Mouse (Mus musculus): Measurements from ENCODE around the gene Hivep2. TPM values are rescaled to one million over a fixed set of nuclear protein-coding genes. Genes with fewer than 3 reads are reported as not detected.

Hivep2 gene
- total RNA-seq, 1 experiment from 2014 or later = 50.3 TPM

GRCm38 (mm10) chr10:14059581-14059980 is 93.7 kb downstream of the Hivep2 start:
- peak; percentile 39; the same call in 1 of the 2 replicates for ATAC-seq (ENCODE audit: extremely low read depth, insufficient number of reproducible peaks, low FRiP score, poor library complexity, severe bottlenecking)

GRCm38 (mm10) chr10:14060302-14060701 is 94.4 kb downstream of the Hivep2 start:
- no peak for ATAC-seq (ENCODE audit: extremely low read depth, insufficient number of reproducible peaks, low FRiP score, poor library complexity, severe bottlenecking)

GRCm38 (mm10) chr10:14063226-14063625 is 97.4 kb downstream of the Hivep2 start:
- ATAC-seq (ENCODE audit: extremely low read depth, insufficient number of reproducible peaks, low FRiP score, poor library complexity, severe bottlenecking) = no peak

GRCm38 (mm10) chr10:14064759-14065395 is 99.0 kb downstream of the Hivep2 start:
- no peak for ATAC-seq (ENCODE audit: extremely low read depth, insufficient number of reproducible peaks, low FRiP score, poor library complexity, severe bottlenecking)

GRCm38 (mm10) chr10:14067802-14068201 is 101.9 kb downstream of the Hivep2 start:
- no peak for ATAC-seq (ENCODE audit: extremely low read depth, insufficient number of reproducible peaks, low FRiP score, poor library complexity, severe bottlenecking)

- no peak for ATAC-seq (ENCODE audit: extremely low read depth, insufficient number of reproducible peaks, low FRiP score, poor library complexity, severe bottlenecking)
Measured at GRCm38 (mm10) chr10:14070498-14071079, 104.7 kb downstream of the Hivep2 start.

- no peak for ATAC-seq (ENCODE audit: extremely low read depth, insufficient number of reproducible peaks, low FRiP score, poor library complexity, severe bottlenecking)
Measured at GRCm38 (mm10) chr10:14072504-14072903, 106.6 kb downstream of the Hivep2 start.

GRCm38 (mm10) chr10:14075767-14076166 is 109.9 kb downstream of the Hivep2 start:
- no peak for ATAC-seq (ENCODE audit: extremely low read depth, insufficient number of reproducible peaks, low FRiP score, poor library complexity, severe bottlenecking)

GRCm38 (mm10) chr10:14076880-14077279 is 111.0 kb downstream of the Hivep2 start:
- no peak for ATAC-seq (ENCODE audit: extremely low read depth, insufficient number of reproducible peaks, low FRiP score, poor library complexity, severe bottlenecking)

- no peak for ATAC-seq (ENCODE audit: extremely low read depth, insufficient number of reproducible peaks, low FRiP score, poor library complexity, severe bottlenecking)
Measured at GRCm38 (mm10) chr10:14080830-14081229, 115.0 kb downstream of the Hivep2 start.

GRCm38 (mm10) chr10:14081824-14082223 is 115.9 kb downstream of the Hivep2 start:
- no peak for ATAC-seq (ENCODE audit: extremely low read depth, insufficient number of reproducible peaks, low FRiP score, poor library complexity, severe bottlenecking)

GRCm38 (mm10) chr10:14082275-14082674 is 116.4 kb downstream of the Hivep2 start:
- ATAC-seq (ENCODE audit: extremely low read depth, insufficient number of reproducible peaks, low FRiP score, poor library complexity, severe bottlenecking) = no peak

GRCm38 (mm10) chr10:14085241-14085659 is 119.4 kb downstream of the Hivep2 start:
- ATAC-seq (ENCODE audit: extremely low read depth, insufficient number of reproducible peaks, low FRiP score, poor library complexity, severe bottlenecking) = no peak

GRCm38 (mm10) chr10:14085882-14086515 is 120.1 kb downstream of the Hivep2 start:
- peak; percentile 51 for ATAC-seq (ENCODE audit: extremely low read depth, insufficient number of reproducible peaks, low FRiP score, poor library complexity, severe bottlenecking)

- no peak for ATAC-seq (ENCODE audit: extremely low read depth, insufficient number of reproducible peaks, low FRiP score, poor library complexity, severe bottlenecking)
Measured at GRCm38 (mm10) chr10:14087316-14087715, 121.4 kb downstream of the Hivep2 start.

- ATAC-seq (ENCODE audit: extremely low read depth, insufficient number of reproducible peaks, low FRiP score, poor library complexity, severe bottlenecking) = no peak
Measured at GRCm38 (mm10) chr10:14089488-14089887, 123.6 kb downstream of the Hivep2 start.

GRCm38 (mm10) chr10:14094033-14094432 is 128.2 kb downstream of the Hivep2 start:
- no peak for ATAC-seq (ENCODE audit: extremely low read depth, insufficient number of reproducible peaks, low FRiP score, poor library complexity, severe bottlenecking)

- ATAC-seq (ENCODE audit: extremely low read depth, insufficient number of reproducible peaks, low FRiP score, poor library complexity, severe bottlenecking) = no peak
Measured at GRCm38 (mm10) chr10:14096045-14096444, 130.2 kb downstream of the Hivep2 start.

GRCm38 (mm10) chr10:14099182-14099581 is 133.3 kb downstream of the Hivep2 start:
- no peak for ATAC-seq (ENCODE audit: extremely low read depth, insufficient number of reproducible peaks, low FRiP score, poor library complexity, severe bottlenecking)

- ATAC-seq (ENCODE audit: extremely low read depth, insufficient number of reproducible peaks, low FRiP score, poor library complexity, severe bottlenecking) = no peak
Measured at GRCm38 (mm10) chr10:14100041-14100440, 134.2 kb downstream of the Hivep2 start.
